Mouse (Mus musculus) thymus, postnatal 25 days (tissue): ENCODE data around the gene Hoxa5.

ENCODE experiments used
- DNase-seq: peaks from one replicate; pipeline ENCODE4 v3.0.0; 2022

Gene Hoxa5

GRCm38 (mm10) chr6:52225612-52226568, 21.5 kb upstream of the Hoxa5 start:
- DNase-seq, result peak; percentile 7

- no peak for DNase-seq
These were observed 20.7 kb upstream of the Hoxa5 start for GRCm38 (mm10) chr6:52224895-52225611.

GRCm38 (mm10) chr6:52223939-52224760, 19.8 kb upstream of the Hoxa5 start:
- no peak for DNase-seq

GRCm38 (mm10) chr6:52222729-52223128, 18.3 kb upstream of the Hoxa5 start:
- no peak for DNase-seq

- no peak for DNase-seq
These were observed 17.8 kb upstream of the Hoxa5 start for GRCm38 (mm10) chr6:52221993-52222685.

- DNase-seq, result peak; percentile 84
These were observed 17.1 kb upstream of the Hoxa5 start, which contains the start of gene Hoxa7 for GRCm38 (mm10) chr6:52221337-52221992. TSS of gene Hoxa7 (minus strand) at chr6:52221854.

- DNase-seq, result no peak
These were observed 16.5 kb upstream of the Hoxa5 start for GRCm38 (mm10) chr6:52220865-52221310.

- DNase-seq, result peak; percentile 25
These were observed 15.8 kb upstream of the Hoxa5 start for GRCm38 (mm10) chr6:52220003-52220864.

- DNase-seq, result no peak
These were observed 15.0 kb upstream of the Hoxa5 start for GRCm38 (mm10) chr6:52219234-52219942.

- DNase-seq, result no peak
These were observed 14.3 kb upstream of the Hoxa5 start for GRCm38 (mm10) chr6:52218643-52219215.

GRCm38 (mm10) chr6:52217895-52218642, 13.7 kb upstream of the Hoxa5 start:
- DNase-seq, result no peak

GRCm38 (mm10) chr6:52217459-52217768, 13.0 kb upstream of the Hoxa5 start:
- DNase-seq, result peak; percentile 76

GRCm38 (mm10) chr6:52216691-52217458, 12.5 kb upstream of the Hoxa5 start:
- no peak for DNase-seq

GRCm38 (mm10) chr6:52215771-52216535, 11.6 kb upstream of the Hoxa5 start:
- DNase-seq, result no peak

- DNase-seq, result no peak
These were observed 10.7 kb upstream of the Hoxa5 start for GRCm38 (mm10) chr6:52215070-52215469.

GRCm38 (mm10) chr6:52214271-52214670, 9.9 kb upstream of the Hoxa5 start:
- no peak for DNase-seq
